Mouse (Mus musculus): ENCODE results near the gene Blvra. TPM values are rescaled to one million over a fixed set of nuclear protein-coding genes. Genes with fewer than 3 reads are reported as not detected.
"Not testable (repeated sequence)": the region's sequence is repeated elsewhere in the genome, so short reads cannot be mapped to it uniquely, and the experiment has no call there.

The Blvra gene
- polyA plus RNA-seq, 1 experiment from 2014 or later = 30.1 TPM

DNA sequence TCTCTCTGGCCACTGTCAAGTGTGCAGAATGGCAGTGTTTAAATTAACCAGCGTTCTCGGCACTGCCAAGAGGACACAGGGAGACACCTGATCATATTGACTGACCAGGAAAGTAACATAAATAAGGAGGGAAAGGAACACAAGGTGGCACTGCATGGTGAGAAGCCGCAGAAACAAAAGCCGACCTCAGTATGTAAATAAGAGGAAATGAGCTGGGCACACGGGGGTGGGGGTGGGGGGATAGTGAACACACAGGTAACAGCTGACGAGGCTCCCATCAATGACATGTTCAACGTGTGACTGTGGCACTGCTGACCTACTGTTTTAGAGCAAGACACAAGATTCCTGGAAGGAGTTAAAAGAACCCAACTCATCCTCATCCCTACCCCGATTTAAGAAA, 60.9 kb downstream of the Blvra start:
- no peaks in the 10 kb centered on the region for H3K36me3 ChIP-seq (ENCODE audit: control insufficient read depth, insufficient read depth, low read length)
- 82% methylated on average over 8 of the region's 8 CpGs for WGBS
- ATAC-seq = no peak
- H3K27ac ChIP-seq (ENCODE audit: low read length) = no peak overlapping the region
- no peak overlapping the region for H3K4me3 ChIP-seq (ENCODE audit: low read depth, low read length)
- peaks cover 11% of the 10 kb centered on the region for H3K4me1 ChIP-seq (ENCODE audit: control insufficient read depth, insufficient read depth, low read length)
- H3K27me3 ChIP-seq (ENCODE audit: control insufficient read depth, insufficient read depth, low read depth, low read length) = no peaks in the 10 kb centered on the region
- H3K4me2 ChIP-seq (ENCODE audit: low read length) = no peak overlapping the region
- H3K9me3 ChIP-seq (replicated peaks; ENCODE audit: control insufficient read depth, low read length, poor library complexity, severe bottlenecking) = no peaks in the 10 kb centered on the region
- no peak overlapping the region for H3K9ac ChIP-seq (ENCODE audit: low read depth, low read length)

GRCm38 (mm10) chr2:127133621-127134461, 63.4 kb downstream of the Blvra start, which contains the start of gene Ncaph:
Ncaph (minus strand) TSS chr2:127133954.
- H3K4me1 ChIP-seq (ENCODE audit: control insufficient read depth, insufficient read depth, low read length) = peaks cover 11% of the 10 kb centered on the region
- peak; percentile 95 for ATAC-seq
- H3K27me3 ChIP-seq (ENCODE audit: control insufficient read depth, insufficient read depth, low read depth, low read length) = no peaks in the 10 kb centered on the region
- H3K27ac ChIP-seq (ENCODE audit: low read length) = peak within 1 kb of the TSS; percentile 78
- WGBS = 2% methylated on average over 57 of the region's 57 CpGs
- no peaks in the 10 kb centered on the region for H3K9me3 ChIP-seq (replicated peaks; ENCODE audit: control insufficient read depth, low read length, poor library complexity, severe bottlenecking)
- no peaks in the 10 kb centered on the region for H3K36me3 ChIP-seq (ENCODE audit: control insufficient read depth, insufficient read depth, low read length)
- peak within 1 kb of the TSS; percentile 78 for H3K4me2 ChIP-seq (ENCODE audit: low read length)
- peak within 1 kb of the TSS; percentile 78 for H3K9ac ChIP-seq (ENCODE audit: low read depth, low read length)
- peak within 1 kb of the TSS; percentile 94 for H3K4me3 ChIP-seq (ENCODE audit: low read depth, low read length)

DNA sequence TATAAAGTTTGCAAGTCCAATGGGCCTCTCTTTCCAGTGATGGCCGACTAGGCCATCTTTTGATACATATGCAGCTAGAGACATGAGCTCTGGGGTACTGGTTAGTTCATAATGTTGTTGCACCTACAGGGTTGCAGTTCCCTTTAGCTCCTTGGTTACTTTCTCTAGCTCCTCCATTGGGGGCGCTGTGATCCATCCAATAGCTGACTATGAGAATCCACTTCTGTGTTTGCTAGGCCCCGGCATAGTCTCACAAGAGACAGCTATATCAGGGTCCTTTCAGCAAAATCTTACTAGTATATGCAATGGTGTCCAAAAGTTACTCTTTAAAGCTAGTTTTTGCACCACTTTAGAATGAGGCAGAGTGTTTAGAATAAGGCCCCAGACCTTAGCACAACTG, 64.8 kb downstream of the Blvra start:
- ATAC-seq; H3K4me3 ChIP-seq (ENCODE audit: low read depth, low read length); H3K9ac ChIP-seq (ENCODE audit: low read depth, low read length); H3K4me2 ChIP-seq (ENCODE audit: low read length); H3K9me3 ChIP-seq (replicated peaks; ENCODE audit: control insufficient read depth, low read length, poor library complexity, severe bottlenecking); H3K27me3 ChIP-seq (ENCODE audit: control insufficient read depth, insufficient read depth, low read depth, low read length); H3K36me3 ChIP-seq (ENCODE audit: control insufficient read depth, insufficient read depth, low read length); H3K27ac ChIP-seq (ENCODE audit: low read length): not testable (repeated sequence)
- peaks cover 11% of the 10 kb centered on the region for H3K4me1 ChIP-seq (ENCODE audit: control insufficient read depth, insufficient read depth, low read length)
- 37% methylated on average over 2 of the region's 3 CpGs for WGBS

- WGBS = 12% methylated on average over 5 of the region's 5 CpGs
- no peaks in the 10 kb centered on the region; the same call in 1 of the 2 replicates for H3K36me3 ChIP-seq (ENCODE audit: control insufficient read depth, insufficient read depth, low read length)
- no peak overlapping the region for H3K9ac ChIP-seq (ENCODE audit: low read depth, low read length)
- no peak overlapping the region for H3K4me3 ChIP-seq (ENCODE audit: low read depth, low read length)
- H3K4me1 ChIP-seq (ENCODE audit: control insufficient read depth, insufficient read depth, low read length) = peaks cover 11% of the 10 kb centered on the region
- H3K9me3 ChIP-seq (replicated peaks; ENCODE audit: control insufficient read depth, low read length, poor library complexity, severe bottlenecking) = no peaks in the 10 kb centered on the region
- ATAC-seq = no peak
- H3K27ac ChIP-seq (ENCODE audit: low read length) = no peak overlapping the region
- H3K27me3 ChIP-seq (ENCODE audit: control insufficient read depth, insufficient read depth, low read depth, low read length) = no peaks in the 10 kb centered on the region
- no peak overlapping the region for H3K4me2 ChIP-seq (ENCODE audit: low read length)
Measured at GRCm38 (mm10) chr2:127136979-127137378, 66.5 kb downstream of the Blvra start.

DNA sequence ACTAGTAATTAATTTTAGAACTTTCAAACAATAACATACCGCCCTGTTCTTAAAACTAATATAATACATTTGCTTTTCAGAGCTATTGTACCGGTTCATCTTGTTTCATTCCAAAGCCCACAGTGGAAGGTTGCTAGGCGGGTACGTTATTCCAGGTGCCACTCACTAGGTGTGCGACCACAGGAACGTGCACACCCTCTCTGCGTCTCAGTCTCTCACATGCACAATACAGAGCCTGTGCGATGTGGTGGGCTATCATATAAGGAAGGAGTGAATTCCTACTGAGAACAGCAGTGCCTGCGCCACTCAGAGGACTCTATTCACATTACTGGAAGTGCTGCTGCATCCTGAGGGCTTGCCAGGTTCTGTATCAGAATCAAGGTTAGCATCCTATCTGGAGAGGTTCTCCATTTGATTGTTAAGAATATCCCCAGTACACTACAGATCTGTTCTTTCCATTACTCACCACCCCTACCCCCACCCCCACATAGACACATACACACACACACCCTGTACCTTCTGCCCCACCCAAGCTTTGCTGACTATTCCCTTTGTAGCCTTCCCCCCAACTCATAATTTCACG, 67.5 kb downstream of the Blvra start:
- Histone ChIP-seq H3K36me3 (ENCODE audit: control insufficient read depth, insufficient read depth, low read length) (no peaks in the 10 kb centered on the region; the same call in 1 of the 2 replicates), H3K4me3 (ENCODE audit: low read depth, low read length) (no peak overlapping the region), H3K4me2 (ENCODE audit: low read length) (no peak overlapping the region), H3K27me3 (ENCODE audit: control insufficient read depth, insufficient read depth, low read depth, low read length) (no peaks in the 10 kb centered on the region), H3K9me3 (replicated peaks; ENCODE audit: control insufficient read depth, low read length, poor library complexity, severe bottlenecking) (no peaks in the 10 kb centered on the region), H3K27ac (ENCODE audit: low read length) (no peak overlapping the region), H3K4me1 (ENCODE audit: control insufficient read depth, insufficient read depth, low read length) (peaks cover 16% of the 10 kb centered on the region), H3K9ac (ENCODE audit: low read depth, low read length) (no peak overlapping the region)
- 88% methylated on average over 10 of the region's 10 CpGs for WGBS
- no peak for ATAC-seq

- Histone ChIP-seq H3K9ac (ENCODE audit: low read depth, low read length) (no peak overlapping the region), H3K27ac (ENCODE audit: low read length) (no peak overlapping the region), H3K4me2 (ENCODE audit: low read length) (no peak overlapping the region), H3K4me1 (ENCODE audit: control insufficient read depth, insufficient read depth, low read length) (peaks cover 15% of the 10 kb centered on the region), H3K9me3 (replicated peaks; ENCODE audit: control insufficient read depth, low read length, poor library complexity, severe bottlenecking) (no peaks in the 10 kb centered on the region), H3K4me3 (ENCODE audit: low read depth, low read length) (no peak overlapping the region), H3K36me3 (ENCODE audit: control insufficient read depth, insufficient read depth, low read length) (no peaks in the 10 kb centered on the region; the same call in 1 of the 2 replicates), H3K27me3 (ENCODE audit: control insufficient read depth, insufficient read depth, low read depth, low read length) (no peaks in the 10 kb centered on the region)
- no peak for ATAC-seq
- 97% methylated on average over 4 of the region's 4 CpGs for WGBS
Measured at GRCm38 (mm10) chr2:127138449-127138848, 68.0 kb downstream of the Blvra start.

DNA sequence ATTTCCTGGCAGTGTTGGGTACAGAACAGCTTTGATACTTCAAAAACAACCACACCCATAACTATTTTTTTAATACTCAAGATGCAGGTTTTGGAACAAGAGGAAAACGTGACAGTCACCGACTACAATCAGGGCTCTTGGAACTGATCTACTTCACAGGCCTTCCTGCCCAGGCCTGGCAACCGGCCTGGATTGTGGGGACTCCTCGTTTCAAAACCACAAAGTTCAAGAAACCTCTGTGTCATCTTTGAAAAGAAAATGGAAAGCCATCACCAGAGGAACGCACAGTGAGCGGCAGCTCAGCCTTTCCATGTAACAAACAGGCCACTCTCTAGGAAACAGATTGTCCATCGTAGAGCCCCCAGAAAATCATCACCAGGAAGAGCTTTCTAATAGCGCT, 68.6 kb downstream of the Blvra start:
- H3K9ac ChIP-seq (ENCODE audit: low read depth, low read length) = no peak overlapping the region
- 91% methylated on average over 8 of the region's 8 CpGs for WGBS
- no peak overlapping the region for H3K4me2 ChIP-seq (ENCODE audit: low read length)
- H3K27ac ChIP-seq (ENCODE audit: low read length) = no peak overlapping the region
- no peak for ATAC-seq
- H3K9me3 ChIP-seq (replicated peaks; ENCODE audit: control insufficient read depth, low read length, poor library complexity, severe bottlenecking) = no peaks in the 10 kb centered on the region
- no peak overlapping the region for H3K4me3 ChIP-seq (ENCODE audit: low read depth, low read length)
- no peaks in the 10 kb centered on the region; the same call in 1 of the 2 replicates for H3K36me3 ChIP-seq (ENCODE audit: control insufficient read depth, insufficient read depth, low read length)
- H3K4me1 ChIP-seq (ENCODE audit: control insufficient read depth, insufficient read depth, low read length) = peaks cover 19% of the 10 kb centered on the region
- H3K27me3 ChIP-seq (ENCODE audit: control insufficient read depth, insufficient read depth, low read depth, low read length) = no peaks in the 10 kb centered on the region

DNA sequence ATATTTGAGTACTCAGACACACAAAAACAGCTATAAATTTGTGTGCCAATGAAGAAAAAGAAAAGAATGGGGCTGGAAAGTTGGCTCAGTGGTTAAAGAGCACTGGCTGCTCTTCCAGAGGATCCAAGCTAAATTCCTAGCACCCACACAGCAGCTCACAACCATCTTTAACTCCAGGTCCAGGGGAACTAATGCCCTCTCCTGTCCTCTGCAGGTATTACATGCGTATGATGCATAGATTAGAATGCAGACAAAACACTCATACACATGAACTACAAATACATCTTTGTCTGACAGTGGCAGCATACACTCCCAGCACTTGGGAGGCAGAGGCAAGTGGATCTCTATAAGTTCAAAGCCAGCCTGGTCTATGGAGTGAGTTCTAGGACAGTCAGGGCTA, 69.1 kb downstream of the Blvra start:
- Histone ChIP-seq H3K4me3 (ENCODE audit: low read depth, low read length) (no peak overlapping the region), H3K4me2 (ENCODE audit: low read length) (no peak overlapping the region), H3K9ac (ENCODE audit: low read depth, low read length) (no peak overlapping the region), H3K27ac (ENCODE audit: low read length) (no peak overlapping the region), H3K36me3 (ENCODE audit: control insufficient read depth, insufficient read depth, low read length) (no peaks in the 10 kb centered on the region; the same call in 1 of the 2 replicates), H3K27me3 (ENCODE audit: control insufficient read depth, insufficient read depth, low read depth, low read length) (no peaks in the 10 kb centered on the region), H3K9me3 (replicated peaks; ENCODE audit: control insufficient read depth, low read length, poor library complexity, severe bottlenecking) (no peaks in the 10 kb centered on the region), H3K4me1 (ENCODE audit: control insufficient read depth, insufficient read depth, low read length) (peaks cover 14% of the 10 kb centered on the region)
- WGBS = 100% methylated on average over 1 of the region's 1 CpGs
- no peak for ATAC-seq

DNA sequence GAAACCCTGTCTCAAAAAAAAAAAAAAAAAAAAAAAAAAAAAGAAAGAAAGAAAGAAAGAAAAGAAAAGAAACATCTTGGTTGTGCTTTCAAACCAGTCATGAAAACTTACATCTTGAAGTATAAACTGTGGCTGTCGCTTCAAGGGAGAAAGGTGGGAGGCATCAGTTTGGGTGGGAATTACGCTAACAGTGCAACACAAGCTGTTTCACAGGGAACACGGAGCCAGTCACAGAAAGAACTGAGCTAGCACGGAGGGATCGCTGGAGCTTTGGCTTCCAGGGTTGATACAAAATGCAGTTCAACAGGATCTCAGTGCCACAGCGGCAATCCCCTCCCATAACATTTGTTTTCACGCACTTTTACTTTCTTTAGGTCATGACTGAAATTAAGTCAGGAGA, 69.5 kb downstream of the Blvra start:
- 98% methylated on average over 7 of the region's 7 CpGs for WGBS
- no peaks in the 10 kb centered on the region for H3K27me3 ChIP-seq (ENCODE audit: control insufficient read depth, insufficient read depth, low read depth, low read length)
- H3K9me3 ChIP-seq (replicated peaks; ENCODE audit: control insufficient read depth, low read length, poor library complexity, severe bottlenecking) = no peaks in the 10 kb centered on the region
- no peak overlapping the region for H3K27ac ChIP-seq (ENCODE audit: low read length)
- no peak overlapping the region for H3K4me2 ChIP-seq (ENCODE audit: low read length)
- no peak for ATAC-seq
- H3K9ac ChIP-seq (ENCODE audit: low read depth, low read length) = no peak overlapping the region
- H3K4me3 ChIP-seq (ENCODE audit: low read depth, low read length) = no peak overlapping the region
- H3K36me3 ChIP-seq (ENCODE audit: control insufficient read depth, insufficient read depth, low read length) = no peaks in the 10 kb centered on the region; the same call in 1 of the 2 replicates
- peaks cover 12% of the 10 kb centered on the region for H3K4me1 ChIP-seq (ENCODE audit: control insufficient read depth, insufficient read depth, low read length)
